Mouse (Mus musculus): Measurements from ENCODE around the gene Higd1b.

The Higd1b gene

GRCm38 (mm10) chr11:102838126-102838525, 2.5 kb downstream of the Higd1b start:
- no peak for DNase-seq (ENCODE audit: low spot score)

GRCm38 (mm10) chr11:102838616-102839150, 3.0 kb downstream of the Higd1b start:
- no peak for DNase-seq (ENCODE audit: low spot score)

- no peak for DNase-seq (ENCODE audit: low spot score)
Observed at GRCm38 (mm10) chr11:102845926-102846325, 10.3 kb downstream of the Higd1b start.

DNA sequence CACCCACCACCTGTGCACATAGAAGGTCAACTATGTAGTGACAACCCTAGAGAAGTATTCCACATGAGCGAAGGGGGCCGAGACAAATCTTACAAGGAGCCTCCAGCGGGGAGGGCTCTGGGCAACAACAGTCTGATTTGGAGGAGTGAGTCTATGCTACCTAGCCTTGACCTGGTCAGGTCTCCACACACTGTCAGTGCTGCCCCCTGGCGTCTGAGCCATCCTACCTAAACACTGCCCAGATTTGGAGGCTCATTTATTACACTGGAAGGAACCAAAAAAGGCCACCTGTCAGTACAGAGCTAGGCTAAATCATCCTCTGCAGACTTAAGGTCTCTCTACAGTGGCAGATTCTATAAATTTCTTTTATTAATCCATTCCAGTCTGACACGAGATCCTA, 16.2 kb downstream of the Higd1b start:
- no peak for DNase-seq (ENCODE audit: low spot score)

- DNase-seq (ENCODE audit: low spot score): no peak
Observed at GRCm38 (mm10) chr11:102853760-102854159, 18.1 kb downstream of the Higd1b start.

GRCm38 (mm10) chr11:102855941-102856340, 20.3 kb downstream of the Higd1b start:
- DNase-seq (ENCODE audit: low spot score): no peak

DNA sequence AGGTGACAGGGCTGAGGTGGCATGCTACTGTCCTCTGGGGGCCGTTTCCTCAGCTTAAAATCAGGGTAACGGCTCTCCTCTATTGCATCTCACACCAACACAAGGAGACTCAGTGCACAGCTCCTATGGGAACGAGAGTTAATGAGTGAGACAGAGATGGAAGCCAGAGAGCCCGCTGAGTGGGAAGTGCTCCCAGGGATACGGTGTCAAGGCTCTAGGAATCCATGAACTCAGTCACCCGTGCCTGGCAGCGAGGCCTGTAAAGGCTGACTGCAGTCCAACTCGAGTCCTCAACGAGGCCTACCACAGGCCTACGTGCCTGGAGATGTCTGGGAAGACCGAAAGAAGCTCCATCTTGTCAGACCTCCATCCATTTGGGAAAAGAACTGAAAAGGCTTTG, 23.3 kb downstream of the Higd1b start:
- no peak for DNase-seq (ENCODE audit: low spot score)

GRCm38 (mm10) chr11:102859933-102860332, 24.3 kb downstream of the Higd1b start:
- DNase-seq (ENCODE audit: low spot score): peak; percentile 35

DNA sequence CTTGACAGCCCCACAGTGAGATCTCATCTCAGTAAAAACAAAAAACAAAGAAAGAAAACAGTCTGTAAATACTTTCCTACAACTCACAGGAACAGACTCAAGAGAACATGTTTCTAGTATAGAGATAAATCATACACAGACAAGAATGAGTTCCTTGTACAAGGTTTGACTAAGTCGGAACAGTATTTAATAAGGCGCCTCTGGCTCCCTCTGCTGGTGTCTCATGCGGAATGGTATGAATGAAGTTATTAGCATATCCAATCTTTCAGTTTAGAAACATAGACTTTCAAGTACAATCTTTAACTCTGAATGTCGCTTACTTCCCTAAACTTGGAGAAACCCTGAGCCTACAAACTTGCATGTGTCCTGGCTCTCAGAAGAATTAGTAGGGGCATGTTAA, 28.6 kb downstream of the Higd1b start:
- no peak for DNase-seq (ENCODE audit: low spot score)

DNA sequence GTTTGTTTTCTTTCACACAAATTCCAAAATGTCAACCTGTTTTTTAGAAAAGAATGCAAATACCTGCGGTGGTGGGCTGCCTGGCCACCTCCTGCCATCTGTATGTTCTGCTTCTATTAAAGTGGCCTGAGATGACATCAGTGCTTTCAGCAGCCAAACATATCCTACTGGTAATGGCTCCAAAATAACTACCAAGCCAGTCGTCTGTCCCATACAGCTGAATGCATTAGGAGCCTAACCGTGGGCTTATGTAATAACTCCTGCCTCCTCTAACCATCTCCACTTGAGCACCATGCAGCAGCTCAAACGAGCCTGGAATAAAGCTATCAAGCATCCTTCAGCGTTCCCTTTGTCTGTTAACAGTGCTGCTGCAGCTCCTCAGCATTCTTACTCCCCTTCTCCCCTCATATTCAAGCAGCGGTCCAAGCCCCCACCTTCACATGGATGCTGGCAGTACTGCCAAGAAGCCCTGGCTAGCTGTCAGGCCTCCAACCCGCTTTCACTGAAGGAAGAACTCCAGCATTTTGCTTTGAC, 39.2 kb downstream of the Higd1b start:
- peak; percentile 72 for DNase-seq (ENCODE audit: low spot score)

- no peak for DNase-seq (ENCODE audit: low spot score)
Observed at GRCm38 (mm10) chr11:102879558-102879957, 43.9 kb downstream of the Higd1b start.

GRCm38 (mm10) chr11:102880585-102881313, 45.1 kb downstream of the Higd1b start, which contains the start of the genes Eftud2 and Ccdc103:
Gene Eftud2, minus strand, starts transcription at chr11:102880985.
Gene Ccdc103, plus strand, starts transcription at chr11:102881204.
- peak; percentile 91 for DNase-seq (ENCODE audit: low spot score)

GRCm38 (mm10) chr11:102881314-102882198, 45.9 kb downstream of the Higd1b start:
- DNase-seq (ENCODE audit: low spot score): no peak

GRCm38 (mm10) chr11:102884616-102885219, 49.1 kb downstream of the Higd1b start, which contains the start of gene Fam187a:
Gene Fam187a, plus strand, starts transcription at chr11:102885169.
- DNase-seq (ENCODE audit: low spot score): no peak

- no peak for DNase-seq (ENCODE audit: low spot score)
Observed at GRCm38 (mm10) chr11:102887433-102887832, 51.8 kb downstream of the Higd1b start.
